Mouse (Mus musculus) thymus, adult 2 months (tissue): ENCODE data around the gene Jph3. TPM values are rescaled to one million over a fixed set of nuclear protein-coding genes. Genes with fewer than 3 reads are reported as not detected.

Experiments
- DNase-seq: peaks from one replicate; pipeline ENCODE4 v3.0.0; 2021
- H3K27ac ChIP-seq: fragments of 200-500 bp; 2 replicates; pipeline ENCODE4 v1.5.1; 2012; ENCODE audit warnings: low read length, control low read depth; ENCODE audit not compliant: control insufficient read depth, insufficient read depth
- H3K27me3 ChIP-seq: fragments of 200-500 bp; 2 replicates; pipeline ENCODE4 v1.6.1; 2012; ENCODE audit warnings: mild to moderate bottlenecking, low read length, moderate library complexity, mixed read lengths; ENCODE audit not compliant: control insufficient read depth, insufficient read depth
- H3K36me3 ChIP-seq: fragments of 200-500 bp; 2 replicates; pipeline ENCODE4 v1.6.1; 2012; ENCODE audit warnings: mild to moderate bottlenecking, low read length, moderate library complexity; ENCODE audit not compliant: control insufficient read depth, insufficient read depth
- H3K4me1 ChIP-seq: fragments of 200-500 bp; replicated peaks from 2 replicates; pipeline ENCODE4 v1.6.1; 2012; ENCODE audit warnings: low read length; ENCODE audit not compliant: control insufficient read depth, insufficient read depth
- H3K4me3 ChIP-seq: fragments of 200-500 bp; 2 replicates; pipeline ENCODE4 v1.5.1; 2012; ENCODE audit warnings: mild to moderate bottlenecking, low read length, control low read depth, moderate library complexity; ENCODE audit not compliant: control insufficient read depth, insufficient read depth
- CTCF ChIP-seq: fragments of 200-500 bp; IDR thresholded peaks from 2 replicates; pipeline ENCODE4 v1.5.1; 2012; ENCODE audit warnings: mild to moderate bottlenecking, control low read depth, low read length, moderate library complexity, borderline replicate concordance; ENCODE audit not compliant: control insufficient read depth, poor library complexity, insufficient read depth; ENCODE audit errors: extremely low read depth
- POLR2A ChIP-seq: fragments of 200-500 bp; IDR thresholded peaks from 2 replicates; pipeline ENCODE4 v1.6.1; 2012; ENCODE audit warnings: mild to moderate bottlenecking, low read length, control low read depth, moderate library complexity; ENCODE audit not compliant: control insufficient read depth, poor library complexity, insufficient read depth; ENCODE audit errors: extremely low read depth
- WGBS: fragments of 180-500 bp; shearing (Covaris S2); methylation state at CpG from one replicate; pipeline ENCODE4 v1.1.7; 2018; 5-methylcytosine and 5-hydroxymethylcytosine counted together
- polyA plus RNA-seq: library from polyadenylated mRNA; depleted of rRNA; stranded (reverse); fragments of >200 nt; gene quantifications from 2 replicates; pipeline ENCODE4 v1.2.3, GENCODE M21; 2012

Gene Jph3
- polyA plus RNA-seq, 1 experiment, result 0.07 TPM

GRCm38 (mm10) chr8:121727164-121727563, 2.3 kb upstream of the Jph3 start:
- H3K27me3 ChIP-seq, result no peaks in the 10 kb centered on the region; the same call in 1 of the 2 replicates
- no peak for TF ChIP-seq POLR2A
- no peak for TF ChIP-seq CTCF
- WGBS, result 63% methylated on average over 3 of the region's 3 CpGs

GRCm38 (mm10) chr8:121729754-121730153, 331 bp downstream of the Jph3 start:
- Histone ChIP-seq H3K4me1 (no peaks in the 10 kb centered on the region), H3K27me3 (no peaks in the 10 kb centered on the region; the same call in 1 of the 2 replicates), H3K4me3 (no peak overlapping the region), H3K27ac (no peak overlapping the region), H3K36me3 (no peaks in the 10 kb centered on the region)
- 11% methylated on average over 54 of the region's 54 CpGs for WGBS
- DNase-seq, result no peak
- no peak for TF ChIP-seq CTCF
- no peak for TF ChIP-seq POLR2A

More at GRCm38 (mm10) chr8:121727164-121727563, 2.3 kb upstream of the Jph3 start:
- Histone ChIP-seq H3K36me3 (no peaks in the 10 kb centered on the region), H3K27ac (no peak overlapping the region), H3K4me1 (no peaks in the 10 kb centered on the region), H3K4me3 (no peak overlapping the region)
- DNase-seq, result no peak

GRCm38 (mm10) chr8:121730170-121730569, 747 bp downstream of the Jph3 start:
- H3K4me3 ChIP-seq, result no peak overlapping the region
- TF ChIP-seq POLR2A (no peak), CTCF (no peak)
- H3K36me3 ChIP-seq, result no peaks in the 10 kb centered on the region
- H3K27me3 ChIP-seq, result no peaks in the 10 kb centered on the region; the same call in 1 of the 2 replicates
- no peaks in the 10 kb centered on the region for H3K4me1 ChIP-seq
- no peak overlapping the region for H3K27ac ChIP-seq
- WGBS, result 5% methylated on average over 55 of the region's 60 CpGs
- no peak for DNase-seq

DNA sequence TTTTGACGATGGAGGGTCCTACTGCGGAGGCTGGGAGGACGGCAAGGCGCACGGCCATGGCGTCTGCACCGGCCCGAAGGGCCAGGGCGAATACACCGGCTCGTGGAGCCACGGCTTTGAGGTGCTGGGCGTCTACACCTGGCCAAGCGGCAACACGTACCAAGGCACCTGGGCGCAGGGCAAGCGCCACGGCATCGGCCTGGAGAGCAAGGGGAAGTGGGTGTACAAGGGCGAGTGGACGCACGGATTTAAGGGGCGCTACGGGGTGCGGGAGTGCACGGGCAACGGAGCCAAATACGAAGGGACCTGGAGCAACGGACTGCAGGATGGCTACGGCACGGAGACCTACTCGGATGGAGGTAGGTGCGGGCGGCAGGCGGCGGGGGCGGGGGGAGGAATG, 1.2 kb downstream of the Jph3 start:
- TF ChIP-seq CTCF (no peak), POLR2A (no peak)
- WGBS, result 10% methylated on average over 37 of the region's 37 CpGs
- no peaks in the 10 kb centered on the region; the same call in 1 of the 2 replicates for H3K27me3 ChIP-seq
- no peak overlapping the region for H3K27ac ChIP-seq
- H3K4me3 ChIP-seq, result no peak overlapping the region
- DNase-seq, result no peak
- H3K36me3 ChIP-seq, result no peaks in the 10 kb centered on the region
- H3K4me1 ChIP-seq, result no peaks in the 10 kb centered on the region

GRCm38 (mm10) chr8:121731060-121731459, 1.6 kb downstream of the Jph3 start:
- no peak overlapping the region for H3K27ac ChIP-seq
- no peak for TF ChIP-seq CTCF
- TF ChIP-seq POLR2A, result no peak
- H3K27me3 ChIP-seq, result no peaks in the 10 kb centered on the region; the same call in 1 of the 2 replicates
- DNase-seq, result no peak
- no peaks in the 10 kb centered on the region for H3K36me3 ChIP-seq
- H3K4me1 ChIP-seq, result no peaks in the 10 kb centered on the region
- H3K4me3 ChIP-seq, result no peak overlapping the region
- 14% methylated on average over 11 of the region's 11 CpGs for WGBS

DNA sequence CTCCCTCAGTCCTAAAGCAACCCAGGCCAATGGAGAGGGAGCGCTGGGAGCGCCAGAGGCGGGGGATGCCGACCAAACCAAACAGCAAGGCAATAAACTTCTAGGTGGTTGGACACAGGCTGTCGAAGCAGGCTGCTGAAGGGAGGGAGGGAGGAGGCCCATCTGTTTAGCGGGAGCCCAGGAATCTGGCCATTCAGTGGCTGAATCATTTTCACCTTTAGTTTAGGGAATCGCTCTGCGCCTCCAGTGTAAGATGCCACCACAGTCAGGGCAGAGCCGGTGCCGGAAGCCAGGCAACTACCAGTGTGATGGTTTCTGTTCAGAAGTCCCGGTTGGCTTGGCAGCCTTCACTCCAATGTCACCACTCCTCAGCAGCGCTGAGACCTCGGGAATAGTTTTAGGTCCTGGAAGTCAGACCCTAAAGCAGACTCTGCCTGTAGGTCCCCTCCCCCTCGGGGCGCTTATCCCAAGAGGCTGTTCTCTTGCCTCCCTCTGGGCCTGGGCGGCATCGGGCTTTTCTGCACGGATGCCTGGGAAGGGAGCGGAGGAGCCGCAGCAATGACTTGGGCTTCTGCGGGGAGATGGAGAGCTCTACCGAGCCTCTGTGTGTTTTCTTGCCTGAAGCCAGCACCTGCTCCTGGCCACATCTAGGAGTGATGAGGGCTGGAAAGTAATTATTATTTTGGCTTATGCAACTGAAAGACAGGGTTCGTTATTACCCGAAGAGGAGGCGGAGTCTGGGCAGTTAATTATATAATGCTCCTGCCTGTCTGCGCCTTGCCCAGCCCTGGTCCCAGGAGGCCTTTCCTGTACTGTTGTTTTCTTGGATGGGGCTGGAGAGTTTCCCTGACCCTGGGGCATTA, 2.3 kb downstream of the Jph3 start:
- Histone ChIP-seq H3K27ac (no peak overlapping the region), H3K4me3 (no peak overlapping the region), H3K27me3 (no peaks in the 10 kb centered on the region; the same call in 1 of the 2 replicates), H3K36me3 (no peaks in the 10 kb centered on the region), H3K4me1 (no peaks in the 10 kb centered on the region)
- TF ChIP-seq POLR2A (no peak), CTCF (no peak)
- DNase-seq, result no peak
- 14% methylated on average over 26 of the region's 26 CpGs for WGBS

DNA sequence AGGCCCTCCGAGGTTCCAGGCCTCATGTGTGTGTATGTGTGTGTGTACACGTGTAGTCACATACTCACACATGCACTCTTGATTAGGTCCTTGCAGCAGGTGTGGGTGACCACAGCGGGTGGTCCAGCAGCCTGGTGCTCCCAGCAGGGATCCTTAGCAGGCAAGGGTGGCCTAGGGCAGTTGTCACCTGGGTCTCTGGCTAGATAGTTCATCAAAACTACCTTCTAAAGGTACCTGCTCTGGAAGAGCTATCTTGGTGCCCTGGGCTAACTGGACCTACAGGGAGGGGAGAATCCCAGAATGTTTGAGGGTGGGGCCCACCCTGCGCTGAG, 2.9 kb downstream of the Jph3 start:
- no peaks in the 10 kb centered on the region for H3K4me1 ChIP-seq
- TF ChIP-seq POLR2A, result no peak
- TF ChIP-seq CTCF, result no peak
- H3K27me3 ChIP-seq, result no peaks in the 10 kb centered on the region; the same call in 1 of the 2 replicates
- no peaks in the 10 kb centered on the region for H3K36me3 ChIP-seq
- WGBS, result 59% methylated on average over 4 of the region's 4 CpGs
- H3K27ac ChIP-seq, result no peak overlapping the region
- DNase-seq, result no peak
- no peak overlapping the region for H3K4me3 ChIP-seq
